Mouse (Mus musculus) intestine, postnatal 0 days (tissue): ENCODE results near the gene Tas2r138. TPM values are rescaled to one million over a fixed set of nuclear protein-coding genes. Genes with fewer than 3 reads are reported as not detected.

ENCODE experiments used
- ATAC-seq: fragments of 200-750 bp; cut with Nextera tagmentation; 2 replicates; pipeline ENCODE4 v1.8.0; 2017; ENCODE audit warnings: mild to moderate bottlenecking, moderate TSS enrichment, moderate library complexity
- H3K27ac ChIP-seq: fragments of 300-500 bp; sonication (generic); 2 replicates; pipeline ENCODE4 v1.5.1; 2014; ENCODE audit warnings: mild to moderate bottlenecking, low read depth, low read length, moderate library complexity
- H3K27me3 ChIP-seq: fragments of 300-500 bp; sonication (generic); replicated peaks from 2 replicates; pipeline ENCODE4 v1.6.1; 2014; ENCODE audit warnings: low read length, mixed read lengths; ENCODE audit not compliant: control insufficient read depth, insufficient read depth
- H3K36me3 ChIP-seq: fragments of 300-500 bp; sonication (generic); 2 replicates; pipeline ENCODE4 v1.6.1; 2014; ENCODE audit warnings: mild to moderate bottlenecking, moderate library complexity; ENCODE audit not compliant: control insufficient read depth, insufficient read depth
- H3K4me1 ChIP-seq: fragments of 300-500 bp; sonication (generic); replicated peaks from 2 replicates; pipeline ENCODE4 v1.6.1; 2014; ENCODE audit warnings: antibody characterized with exemption, low read length, mixed read lengths; ENCODE audit not compliant: control insufficient read depth, insufficient read depth
- H3K4me2 ChIP-seq: fragments of 300-500 bp; sonication (generic); replicated peaks from 2 replicates; pipeline ENCODE4 v1.6.1; 2014; ENCODE audit warnings: low read depth, mild to moderate bottlenecking, moderate library complexity
- H3K4me3 ChIP-seq: fragments of 300-500 bp; sonication (generic); 2 replicates; pipeline ENCODE4 v1.5.1; 2014; ENCODE audit warnings: low read depth, low read length
- H3K9ac ChIP-seq: fragments of 300-500 bp; sonication (generic); 2 replicates; pipeline ENCODE4 v1.6.1; 2014; ENCODE audit warnings: mild to moderate bottlenecking, low read depth, low read length
- H3K9me3 ChIP-seq: fragments of 300-500 bp; sonication (generic); 2 replicates; pipeline ENCODE4 v1.6.1; 2016; ENCODE audit warnings: mixed run types; ENCODE audit not compliant: control insufficient read depth
- CTCF ChIP-seq: sonication (generic); IDR thresholded peaks from 2 replicates; pipeline ENCODE4 v1.5.1; 2016; ENCODE audit warnings: low read depth, mild to moderate bottlenecking, control low read depth, antibody characterized with exemption, moderate library complexity
- WGBS: fragments of 180-500 bp; shearing (Covaris S2); extraction: QIAGEN DNeasy Blood & Tissue Kit; methylation state at CpG from one replicate; pipeline ENCODE4 v1.1.7; 2014; 5-methylcytosine and 5-hydroxymethylcytosine counted together
- polyA plus RNA-seq: library from polyadenylated mRNA; unstranded; fragments of >200 nt; fragmentation: Nextera tagmentation; extraction: Ambion mirVana; gene quantifications from 2 replicates; pipeline ENCODE4 v1.2.1, GENCODE M21; 2015

The Tas2r138 gene
- polyA plus RNA-seq, 1 experiment from 2014 or later: not detected

DNA sequence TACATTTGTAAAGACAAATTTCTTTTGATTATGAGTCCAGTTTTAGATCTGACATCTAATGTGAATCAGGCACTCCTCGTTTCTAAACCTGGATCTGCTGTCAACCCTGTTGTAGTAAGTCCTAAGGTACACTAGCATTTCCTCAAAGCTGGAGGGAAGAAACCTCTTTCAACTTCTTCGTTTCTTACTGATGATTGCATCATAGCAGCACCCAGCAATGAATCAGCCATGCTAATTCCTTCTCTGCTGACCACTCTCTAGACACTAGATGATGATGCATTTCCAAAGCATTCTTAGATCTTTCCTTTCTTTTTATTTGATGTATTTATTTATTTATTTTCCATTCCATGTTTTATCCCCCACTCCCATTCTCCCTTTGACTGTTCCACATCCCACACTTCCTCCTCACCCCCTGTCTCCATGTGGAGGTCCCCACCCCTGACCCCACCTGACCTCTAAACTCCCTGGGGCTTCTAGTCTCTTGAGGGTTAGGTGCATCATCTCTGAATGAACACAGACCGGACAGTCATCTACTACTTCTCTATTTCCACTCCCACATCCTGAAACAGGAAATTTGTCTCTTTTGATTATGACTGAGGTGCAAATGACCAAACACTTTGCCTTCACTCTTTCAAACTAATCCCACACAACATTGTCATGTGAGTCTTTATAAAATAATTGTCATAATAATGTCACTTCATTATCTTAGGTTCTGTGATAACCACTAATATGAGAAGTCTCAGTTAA lies 18.1 kb downstream of the Tas2r138 start:
- no peak overlapping the region for H3K4me2 ChIP-seq
- H3K9me3 ChIP-seq: no peaks in the 10 kb centered on the region
- no peak overlapping the region for H3K27ac ChIP-seq
- TF ChIP-seq CTCF: no peak
- no peak overlapping the region for H3K4me3 ChIP-seq
- ATAC-seq: no peak
- 66% methylated on average over 3 of the region's 3 CpGs for WGBS
- no peaks in the 10 kb centered on the region for H3K27me3 ChIP-seq
- H3K9ac ChIP-seq: no peak overlapping the region
- no peaks in the 10 kb centered on the region for H3K36me3 ChIP-seq
- H3K4me1 ChIP-seq: no peaks in the 10 kb centered on the region

GRCm38 (mm10) chr6:40588346-40588745 lies 24.8 kb downstream of the Tas2r138 start:
- WGBS: 87% methylated on average over 2 of the region's 2 CpGs
- Histone ChIP-seq H3K27me3 (no peaks in the 10 kb centered on the region), H3K4me1 (no peaks in the 10 kb centered on the region), H3K36me3 (no peaks in the 10 kb centered on the region), H3K9ac (no peak overlapping the region), H3K27ac (no peak overlapping the region), H3K9me3 (no peaks in the 10 kb centered on the region), H3K4me3 (no peak overlapping the region), H3K4me2 (no peak overlapping the region)
- no peak for TF ChIP-seq CTCF
- ATAC-seq: no peak

GRCm38 (mm10) chr6:40585645-40586044 lies 27.5 kb downstream of the Tas2r138 start, which contains the start of gene Clec5a:
Clec5a (minus strand) TSS chr6:40585821.
- Histone ChIP-seq H3K9ac (no peak within 1 kb of the TSS), H3K4me1 (no peaks in the 10 kb centered on the region), H3K27me3 (no peaks in the 10 kb centered on the region), H3K27ac (no peak within 1 kb of the TSS), H3K9me3 (no peaks in the 10 kb centered on the region), H3K4me2 (no peak within 1 kb of the TSS), H3K36me3 (no peaks in the 10 kb centered on the region), H3K4me3 (no peak within 1 kb of the TSS)
- no peak for TF ChIP-seq CTCF
- WGBS: 69% methylated on average over 5 of the region's 5 CpGs
- no peak for ATAC-seq

DNA sequence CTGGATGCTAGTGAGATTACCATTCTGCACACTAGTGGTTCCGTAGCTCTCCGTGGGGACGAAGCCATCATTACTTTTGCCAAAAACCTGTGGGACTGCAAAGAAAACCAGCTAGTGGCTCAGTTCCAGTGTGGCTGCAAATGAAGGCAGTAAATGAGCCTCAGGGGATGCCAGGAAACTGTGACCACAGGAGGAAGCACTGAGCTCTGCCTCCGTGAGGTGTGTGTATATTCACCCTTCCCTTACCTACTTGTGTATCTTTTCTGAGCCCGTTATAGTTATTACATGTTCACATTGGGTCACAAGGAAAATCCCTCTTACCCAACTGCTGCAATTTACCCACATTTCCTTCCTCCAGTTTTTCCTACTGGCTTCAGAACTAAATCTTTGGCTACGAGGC lies 28.8 kb downstream of the Tas2r138 start:
- 84% methylated on average over 6 of the region's 6 CpGs for WGBS
- no peaks in the 10 kb centered on the region for H3K36me3 ChIP-seq
- H3K27ac ChIP-seq: no peak overlapping the region
- H3K4me2 ChIP-seq: no peak overlapping the region
- no peaks in the 10 kb centered on the region for H3K4me1 ChIP-seq
- no peaks in the 10 kb centered on the region for H3K9me3 ChIP-seq
- no peak overlapping the region for H3K4me3 ChIP-seq
- H3K27me3 ChIP-seq: no peaks in the 10 kb centered on the region
- TF ChIP-seq CTCF: 0 out of 2 replicates have a peak, but pooled peaks have one; percentile 2
- no peak for ATAC-seq
- no peak overlapping the region for H3K9ac ChIP-seq

GRCm38 (mm10) chr6:40576305-40576704 lies 36.8 kb downstream of the Tas2r138 start:
- H3K9ac ChIP-seq: no peak overlapping the region
- no peak for ATAC-seq

GRCm38 (mm10) chr6:40573618-40574017 lies 39.5 kb downstream of the Tas2r138 start:
- Histone ChIP-seq H3K4me1 (no peaks in the 10 kb centered on the region), H3K4me2 (no peak overlapping the region), H3K4me3 (no peak overlapping the region), H3K9ac (no peak overlapping the region), H3K36me3 (no peaks in the 10 kb centered on the region), H3K27ac (no peak overlapping the region), H3K27me3 (no peaks in the 10 kb centered on the region), H3K9me3 (no peaks in the 10 kb centered on the region)
- ATAC-seq: no peak
- WGBS: 70% methylated on average over 3 of the region's 3 CpGs
- no peak for TF ChIP-seq CTCF

More at GRCm38 (mm10) chr6:40576305-40576704, 36.8 kb downstream of the Tas2r138 start:
- no peak overlapping the region for H3K4me2 ChIP-seq
- H3K36me3 ChIP-seq: no peaks in the 10 kb centered on the region
- no peaks in the 10 kb centered on the region for H3K9me3 ChIP-seq
- no peak overlapping the region for H3K27ac ChIP-seq
- no peaks in the 10 kb centered on the region for H3K27me3 ChIP-seq
- WGBS: 57% methylated on average over 1 of the region's 1 CpGs
- TF ChIP-seq CTCF: no peak
- H3K4me3 ChIP-seq: no peak overlapping the region
- no peaks in the 10 kb centered on the region for H3K4me1 ChIP-seq
